Mouse (Mus musculus): ENCODE measurements around the gene Nmu.

The Nmu gene

DNA sequence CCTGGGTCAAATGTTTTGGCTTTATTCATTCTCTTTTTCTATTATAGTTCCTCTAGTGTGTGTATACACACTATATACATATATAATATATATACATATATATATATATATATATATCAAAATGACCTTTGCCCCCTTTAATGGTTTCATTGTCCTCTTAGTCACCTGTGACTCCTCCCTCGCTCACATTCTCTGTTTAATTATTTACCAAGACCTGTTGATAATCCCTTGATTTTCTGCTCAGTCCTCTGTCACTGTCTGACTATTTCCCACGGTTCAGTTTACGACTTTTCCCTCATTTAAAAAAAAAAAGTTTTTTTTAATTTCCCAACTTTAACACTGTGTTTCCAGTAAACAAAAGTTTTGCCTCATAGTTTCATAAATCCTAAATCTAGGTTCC lies 57.3 kb downstream of the Nmu start:
- DNase-seq: no peak

DNA sequence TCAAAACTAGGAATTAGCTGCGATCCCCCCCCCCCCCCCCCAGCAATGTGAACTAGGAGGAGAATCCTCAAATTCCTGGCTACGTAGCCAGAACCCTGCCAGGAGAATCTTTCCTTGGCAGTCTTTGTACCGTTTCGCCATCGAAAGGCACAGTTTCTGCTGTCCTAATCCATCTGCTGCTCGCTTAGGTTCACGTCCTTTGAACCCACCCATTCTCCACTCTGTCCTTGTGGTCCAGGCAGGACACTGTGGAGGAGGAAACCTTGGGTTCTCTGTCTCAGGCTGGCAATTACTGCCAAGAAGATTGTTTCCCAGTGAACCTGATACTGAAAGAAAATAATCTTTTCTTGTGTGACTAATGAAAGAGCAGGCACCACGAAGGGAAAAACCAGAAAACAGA lies 58.0 kb downstream of the Nmu start:
- peak; percentile 45 for DNase-seq

DNA sequence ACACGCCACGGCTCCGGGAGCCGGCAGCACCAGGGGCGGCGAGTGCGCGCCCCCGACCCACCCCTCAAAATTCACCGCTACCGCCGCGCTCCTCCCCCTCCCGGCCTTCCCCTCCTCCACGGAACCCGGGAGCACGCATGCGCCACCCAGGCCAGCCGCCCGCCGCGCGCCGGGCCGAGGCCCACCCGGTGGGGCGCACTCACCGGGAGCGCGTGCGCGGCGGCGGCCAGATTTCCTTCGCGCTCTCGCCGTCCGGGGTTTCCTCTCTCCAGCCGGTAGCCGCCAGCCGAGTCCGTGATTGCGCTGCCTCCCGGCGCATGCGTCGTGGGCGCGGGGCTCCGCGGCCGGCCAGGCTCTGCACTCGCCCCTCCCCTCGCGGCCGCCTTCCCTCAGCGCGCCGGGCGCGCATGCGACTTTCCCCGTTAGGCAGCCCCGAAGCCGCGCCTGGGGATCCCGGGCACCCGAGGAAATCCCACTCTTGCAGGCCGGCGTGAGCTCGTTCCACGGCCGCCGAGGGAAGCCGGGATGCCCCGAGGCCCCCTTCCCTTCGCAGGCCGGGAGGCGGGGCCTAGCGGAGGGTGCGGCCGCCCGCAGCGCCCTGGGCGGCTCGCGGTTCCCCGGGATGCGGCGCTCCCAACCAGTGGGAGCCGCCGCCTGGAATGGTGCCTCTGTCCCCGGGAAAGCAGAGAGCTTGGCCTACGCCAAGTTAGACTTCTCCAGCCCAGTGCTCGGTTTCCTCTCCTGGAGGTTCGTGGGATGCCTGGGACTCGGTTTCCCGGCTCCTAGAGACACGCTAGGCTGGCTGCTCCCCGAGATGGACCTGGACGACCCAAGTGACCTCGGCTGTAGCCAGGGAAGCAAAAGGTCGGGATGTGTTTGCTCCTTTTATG lies 58.9 kb downstream of the Nmu start, which contains the start of gene Clock:
Gene Clock, minus strand, starts transcription at position 341 of the 890 bp plus-strand sequence.
- DNase-seq: peak; percentile 94

DNA sequence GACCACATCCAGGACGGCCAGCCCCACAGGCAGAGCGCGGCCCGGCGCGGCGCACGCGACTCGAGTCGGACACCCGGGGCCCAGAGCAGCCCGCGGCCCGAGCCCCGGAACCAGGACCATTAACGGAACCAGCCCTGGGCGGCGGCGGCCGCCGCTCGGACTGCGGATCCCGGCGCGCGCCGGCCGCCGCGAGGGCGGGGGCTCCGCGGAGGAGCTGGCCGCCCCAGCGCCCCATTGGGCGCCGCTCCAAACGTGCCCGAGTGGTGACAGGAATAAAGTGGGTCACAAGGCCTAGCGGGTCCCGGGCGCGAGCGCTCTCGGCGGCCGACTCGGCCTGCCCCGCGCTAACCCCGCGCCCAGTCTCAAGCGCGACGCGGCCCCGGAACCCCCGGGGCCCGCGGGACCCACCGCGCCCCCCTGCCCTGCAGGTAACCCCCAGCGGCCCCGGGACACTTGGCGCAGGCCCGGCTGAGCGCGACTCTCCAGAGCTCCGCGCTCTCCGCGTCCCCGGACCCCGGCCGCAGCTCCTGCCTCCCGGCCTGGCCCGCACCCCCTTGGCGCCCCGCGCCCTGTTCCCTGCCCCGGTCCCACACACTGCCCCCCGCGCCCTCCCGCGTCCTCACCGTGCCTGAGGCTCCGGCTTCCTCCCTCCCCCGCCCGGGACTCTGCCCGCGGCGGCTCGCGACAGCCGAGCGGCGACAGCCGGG lies 59.7 kb downstream of the Nmu start:
- DNase-seq: peak; percentile 93

DNA sequence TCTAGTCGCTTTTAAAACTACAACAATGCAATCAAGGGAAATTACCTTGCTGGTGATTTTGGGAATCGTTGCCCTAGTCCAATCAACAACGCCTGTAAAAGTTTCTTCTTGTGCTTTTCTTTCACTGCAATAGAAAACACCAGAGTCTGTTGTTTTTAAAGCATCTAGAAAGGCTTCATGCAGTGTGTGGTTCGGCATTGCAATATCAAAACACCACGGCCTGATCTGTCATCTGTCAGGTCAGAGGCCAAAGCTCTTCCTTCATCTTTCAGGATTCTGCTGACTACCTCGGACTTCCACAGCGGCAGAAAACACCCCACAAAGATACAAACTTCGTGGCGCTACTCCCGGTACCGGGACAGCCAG lies 60.2 kb downstream of the Nmu start:
- DNase-seq: no peak

DNA sequence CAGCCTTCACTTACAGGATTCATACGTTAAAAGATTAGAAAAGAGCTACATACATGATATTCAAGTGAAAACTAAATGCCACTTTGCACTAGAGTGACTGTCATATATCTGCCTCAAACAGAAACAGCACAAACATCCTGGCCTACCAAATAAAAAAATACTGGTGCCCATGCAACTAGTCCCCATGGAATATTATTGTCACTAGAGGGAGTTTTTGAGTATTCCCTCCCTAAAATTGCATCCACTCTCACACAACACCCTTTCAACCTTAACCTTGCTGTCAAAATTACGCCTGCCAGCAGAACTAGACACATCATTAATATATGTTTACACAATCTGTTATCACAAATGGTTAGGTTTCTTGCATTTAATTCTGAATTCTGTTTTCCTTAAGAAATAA lies 61.6 kb downstream of the Nmu start:
- no peak for DNase-seq

DNA sequence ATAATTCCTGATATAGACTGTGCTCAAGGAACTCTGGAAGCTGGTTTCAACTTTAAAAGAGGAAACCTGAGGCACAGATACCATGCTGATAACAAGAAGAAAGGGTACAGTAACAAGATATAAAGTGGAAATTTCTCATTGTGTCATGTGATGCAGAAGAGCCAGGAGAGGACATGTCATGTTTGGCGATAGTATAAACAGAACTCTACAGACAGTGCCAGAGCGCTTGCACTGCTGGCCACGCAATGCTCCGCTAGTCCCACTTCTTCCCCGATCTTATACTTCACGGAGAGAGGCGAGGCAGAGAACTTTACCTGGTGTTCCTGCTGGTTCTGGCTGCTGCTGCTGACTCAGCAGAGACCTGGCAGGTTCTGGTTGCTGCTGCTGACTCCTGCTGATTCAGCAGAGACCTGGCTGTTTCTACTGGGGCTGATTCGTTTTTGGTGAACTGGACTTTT lies 74.3 kb downstream of the Nmu start:
- no peak for DNase-seq

DNA sequence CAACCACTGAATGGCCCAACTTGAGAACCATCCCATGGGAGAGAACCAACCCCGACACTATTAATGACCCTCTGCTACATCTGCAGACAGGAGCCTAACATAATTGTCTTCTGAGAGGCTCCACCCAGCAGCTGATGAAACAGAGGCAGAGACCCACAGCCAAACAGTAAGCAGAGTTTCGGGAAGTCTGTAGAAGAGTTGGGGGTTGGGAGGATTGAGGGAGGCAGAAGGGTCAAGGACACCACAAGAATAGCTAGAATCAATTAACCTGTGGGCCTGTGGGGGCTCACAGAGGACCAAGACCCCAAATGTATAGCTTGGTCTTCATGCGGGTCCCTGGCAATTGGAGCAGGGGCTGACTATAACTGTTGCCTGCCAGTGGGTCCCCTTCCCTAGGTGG lies 75.3 kb downstream of the Nmu start:
- no peak for DNase-seq

DNA sequence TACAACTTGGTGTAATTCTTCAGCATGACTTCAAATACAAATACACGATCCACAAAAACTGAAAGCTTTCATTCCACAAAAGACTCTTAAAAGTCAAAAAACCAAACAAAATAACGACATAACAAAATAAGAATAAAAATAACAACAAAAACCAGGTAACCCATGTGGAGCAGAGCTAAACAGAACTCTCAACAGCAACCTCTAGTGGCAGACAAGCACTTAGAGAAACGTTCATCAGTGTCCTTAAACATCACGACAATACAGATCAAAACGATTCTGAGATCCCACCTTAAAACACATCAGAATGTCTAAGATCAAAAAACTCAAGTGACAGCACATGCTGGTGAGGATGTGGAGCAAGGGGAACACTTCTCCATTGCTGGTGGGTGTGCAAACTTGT lies 76.5 kb downstream of the Nmu start:
- no peak for DNase-seq

DNA sequence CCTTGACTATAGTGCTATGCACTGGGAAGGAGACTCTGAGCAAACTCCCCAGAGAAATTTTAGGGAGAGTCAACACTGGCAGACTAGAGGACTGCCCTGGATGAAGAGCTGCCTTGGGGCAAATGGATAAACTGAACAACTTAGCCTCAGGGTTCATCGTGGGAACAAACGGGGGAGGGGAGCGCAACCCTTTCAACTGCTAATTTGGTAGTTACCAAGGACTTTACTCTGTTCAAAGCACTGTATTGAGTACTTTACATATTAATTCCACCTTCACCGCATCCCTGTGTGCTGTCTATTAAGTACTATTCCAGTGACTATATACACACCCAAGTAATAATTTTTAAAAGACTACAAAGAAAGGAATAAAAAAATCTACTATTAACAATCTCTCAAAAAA lies 77.9 kb downstream of the Nmu start:
- DNase-seq: no peak

DNA sequence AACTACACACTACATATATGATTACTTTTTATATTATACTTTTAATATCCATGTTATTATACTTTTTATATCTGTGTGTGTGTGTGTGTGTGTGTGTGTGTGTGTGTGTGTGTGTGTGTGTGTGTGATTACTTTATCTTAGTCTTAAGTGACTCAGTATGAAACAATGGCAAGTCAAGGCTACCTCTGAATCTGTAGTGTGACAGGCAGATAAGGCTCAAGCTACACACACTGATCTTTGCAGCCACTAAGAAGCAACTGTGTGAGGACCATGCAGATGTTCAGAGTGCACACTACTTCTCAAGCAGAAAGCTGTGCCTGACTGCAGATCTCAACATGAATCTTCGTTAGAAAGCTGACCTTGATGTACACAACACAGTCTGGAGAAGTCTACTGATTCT lies 79.7 kb downstream of the Nmu start:
- no peak for DNase-seq

Data from retina, postnatal 1 day (tissue).